Mouse (Mus musculus) limb, embryonic 15.5 days (tissue): ENCODE measurements at regions not wholly inside any gene's neighbourhood (a gene's known extent, or its start where the extent isn't known, plus 50 kb on each side); places are given as distances from the start of the nearest gene placed in this dataset. TPM values are rescaled to one million over a fixed set of nuclear protein-coding genes. Genes with fewer than 3 reads are reported as not detected.

Experiments
- ATAC-seq: fragments of 200-750 bp; cut with Nextera tagmentation; 2 replicates; pipeline ENCODE4 v1.8.0; 2017; ENCODE audit warnings: low read depth, moderate TSS enrichment; ENCODE audit not compliant: insufficient number of reproducible peaks, low FRiP score, low TSS enrichment
- H3K27ac ChIP-seq: fragments of 300-500 bp; sonication (generic); 2 replicates; pipeline ENCODE4 v1.5.1; 2015; ENCODE audit warnings: moderate library complexity, mild to moderate bottlenecking, inconsistent platforms
- H3K27me3 ChIP-seq: fragments of 300-500 bp; sonication (generic); 2 replicates; pipeline ENCODE4 v1.6.1; 2015; ENCODE audit warnings: inconsistent platforms
- H3K36me3 ChIP-seq: fragments of 300-500 bp; sonication (generic); 2 replicates; pipeline ENCODE4 v1.6.1; 2015; ENCODE audit warnings: inconsistent platforms
- H3K4me1 ChIP-seq: fragments of 300-500 bp; sonication (generic); 2 replicates; pipeline ENCODE4 v1.6.1; 2015; ENCODE audit warnings: inconsistent platforms
- H3K4me2 ChIP-seq: fragments of 300-500 bp; sonication (generic); 2 replicates; pipeline ENCODE4 v1.6.1; 2015; ENCODE audit warnings: mild to moderate bottlenecking, inconsistent platforms
- H3K4me3 ChIP-seq: fragments of 300-500 bp; sonication (generic); 2 replicates; pipeline ENCODE4 v1.5.1; 2015; ENCODE audit warnings: mild to moderate bottlenecking, inconsistent platforms
- H3K9ac ChIP-seq: fragments of 300-500 bp; sonication (generic); 2 replicates; pipeline ENCODE4 v1.6.1; 2015; ENCODE audit warnings: inconsistent platforms
- H3K9me3 ChIP-seq: fragments of 300-500 bp; sonication (generic); 2 replicates; pipeline ENCODE4 v1.6.1; 2016; ENCODE audit warnings: inconsistent platforms
- WGBS: fragments of 180-500 bp; shearing (Covaris S2); methylation state at CpG from one replicate; pipeline ENCODE4 v1.1.7; 2015; 5-methylcytosine and 5-hydroxymethylcytosine counted together
- microRNA-seq: library from miRNA; unstranded; fragments of <30 nt; microRNA quantifications from one replicate; pipeline ENCODE4, GENCODE M21; 2016

DNA sequence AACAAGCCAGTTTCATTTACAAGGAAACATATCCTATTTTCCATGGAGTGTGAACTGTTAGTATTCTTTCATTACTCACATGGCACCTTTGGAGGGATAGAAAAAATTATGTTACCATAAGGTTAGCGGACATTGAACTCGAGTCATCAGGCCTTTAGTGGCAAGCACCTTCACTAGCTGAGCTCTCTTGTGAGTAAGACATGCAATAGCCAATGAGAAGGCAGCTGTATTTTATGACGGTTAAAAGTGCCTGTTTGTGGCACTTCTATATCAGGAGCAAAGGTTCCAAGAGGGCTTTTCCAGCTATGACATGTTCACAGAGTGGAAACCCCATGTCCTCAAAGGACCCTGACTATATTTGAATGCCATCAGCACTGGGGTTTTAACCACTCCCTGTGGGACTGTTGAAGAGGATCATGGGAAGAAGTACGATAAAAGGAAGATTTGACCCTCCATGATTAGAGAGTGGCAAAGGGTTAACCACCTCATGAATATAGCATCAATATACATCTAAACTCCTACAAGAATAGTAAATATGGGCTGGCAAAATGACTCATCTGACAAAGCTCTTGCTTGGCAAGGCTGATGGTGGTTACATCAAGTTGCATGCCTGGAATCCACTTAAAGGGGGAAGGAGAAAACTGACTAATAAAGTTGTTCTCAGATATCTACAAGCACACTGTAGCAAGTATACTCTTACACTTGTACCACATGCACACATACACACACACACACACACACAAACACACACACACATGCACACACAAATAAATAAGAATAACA is 60.3 kb upstream of the Ankrd50 start:
- no peaks in the 10 kb centered on the region for H3K36me3 ChIP-seq
- WGBS, result 79% methylated on average over 4 of the region's 4 CpGs
- H3K4me3 ChIP-seq, result no peak overlapping the region
- no peak for ATAC-seq
- no peaks in the 10 kb centered on the region for H3K27me3 ChIP-seq
- H3K9me3 ChIP-seq, result no peaks in the 10 kb centered on the region
- H3K27ac ChIP-seq, result no peak overlapping the region
- H3K4me1 ChIP-seq, result no peaks in the 10 kb centered on the region
- no peak overlapping the region for H3K4me2 ChIP-seq
- no peak overlapping the region for H3K9ac ChIP-seq

DNA sequence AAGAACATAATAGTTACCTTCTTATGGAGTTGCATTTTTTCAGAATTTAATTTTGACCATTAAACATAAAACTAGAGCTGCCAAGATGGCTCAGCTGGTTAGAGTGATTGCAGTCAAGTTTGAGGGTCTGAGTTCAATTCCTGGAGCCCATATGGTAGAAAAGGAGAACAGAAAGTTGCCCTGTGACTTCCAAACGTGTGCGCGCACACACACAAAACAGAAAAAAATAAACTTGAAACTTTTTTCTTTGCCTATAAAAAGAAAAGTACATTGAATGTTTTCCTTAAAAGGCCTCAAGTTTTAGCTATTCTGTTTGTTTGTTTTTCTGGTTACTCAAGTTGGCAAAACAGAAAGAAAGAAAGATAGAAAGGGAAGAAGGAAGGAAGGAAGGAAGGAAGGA is 59.2 kb upstream of the Ankrd50 start:
- ATAC-seq, result no peak
- Histone ChIP-seq H3K9me3 (no peaks in the 10 kb centered on the region), H3K36me3 (no peaks in the 10 kb centered on the region), H3K9ac (no peak overlapping the region), H3K4me1 (no peaks in the 10 kb centered on the region), H3K4me3 (no peak overlapping the region), H3K27ac (no peak overlapping the region), H3K27me3 (no peaks in the 10 kb centered on the region), H3K4me2 (no peak overlapping the region)
- WGBS, result 81% methylated on average over 3 of the region's 3 CpGs

DNA sequence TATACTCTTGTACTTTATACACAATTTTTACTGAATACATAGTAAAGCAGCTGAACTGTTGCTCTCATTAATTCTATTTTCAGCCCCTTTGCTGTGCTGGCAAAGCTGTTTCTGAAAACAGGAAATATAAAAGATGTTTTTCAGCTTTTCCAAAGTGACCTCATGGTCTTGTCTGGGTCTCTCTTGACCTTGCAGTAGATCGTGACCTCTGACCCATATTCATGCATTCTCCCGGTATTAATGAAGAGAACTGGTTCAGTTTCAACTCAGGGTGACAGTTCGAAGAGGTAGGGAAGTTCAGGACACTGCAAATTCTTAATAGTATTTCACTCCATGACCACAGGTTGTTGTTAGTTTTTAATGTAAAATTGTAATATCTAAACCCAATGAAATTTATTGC is 56.7 kb upstream of the Ankrd50 start:
- H3K9ac ChIP-seq, result no peak overlapping the region
- no peak overlapping the region for H3K4me3 ChIP-seq
- H3K4me1 ChIP-seq, result no peaks in the 10 kb centered on the region
- no peaks in the 10 kb centered on the region for H3K27me3 ChIP-seq
- no peaks in the 10 kb centered on the region for H3K36me3 ChIP-seq
- 61% methylated on average over 3 of the region's 3 CpGs for WGBS
- no peak for ATAC-seq
- H3K9me3 ChIP-seq, result no peaks in the 10 kb centered on the region
- H3K4me2 ChIP-seq, result no peak overlapping the region
- H3K27ac ChIP-seq, result no peak overlapping the region

DNA sequence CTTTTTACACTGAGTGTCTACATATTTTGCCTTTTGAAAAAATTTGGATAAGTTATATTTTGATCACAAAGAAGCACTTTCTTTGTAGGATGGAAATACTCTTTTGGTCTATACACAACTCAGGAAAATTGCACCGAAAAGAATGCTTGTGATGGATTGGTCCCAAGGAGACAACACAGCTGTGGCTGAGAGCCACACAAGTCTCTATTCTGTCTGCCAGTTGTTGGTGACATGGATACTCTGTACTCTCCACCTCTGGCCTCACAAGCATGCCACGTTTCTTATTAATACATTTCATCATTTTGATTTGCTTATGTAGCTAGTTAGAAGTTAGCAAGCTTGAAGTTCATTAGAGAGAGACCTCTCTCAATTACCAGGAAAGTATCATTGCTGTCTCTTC is 53.7 kb upstream of the Ankrd50 start:
- Histone ChIP-seq H3K27ac (no peak overlapping the region), H3K9ac (no peak overlapping the region), H3K27me3 (no peaks in the 10 kb centered on the region), H3K4me3 (no peak overlapping the region), H3K36me3 (no peaks in the 10 kb centered on the region), H3K4me2 (no peak overlapping the region), H3K9me3 (no peaks in the 10 kb centered on the region), H3K4me1 (no peaks in the 10 kb centered on the region)
- 66% methylated on average over 2 of the region's 2 CpGs for WGBS
- ATAC-seq, result no peak

DNA sequence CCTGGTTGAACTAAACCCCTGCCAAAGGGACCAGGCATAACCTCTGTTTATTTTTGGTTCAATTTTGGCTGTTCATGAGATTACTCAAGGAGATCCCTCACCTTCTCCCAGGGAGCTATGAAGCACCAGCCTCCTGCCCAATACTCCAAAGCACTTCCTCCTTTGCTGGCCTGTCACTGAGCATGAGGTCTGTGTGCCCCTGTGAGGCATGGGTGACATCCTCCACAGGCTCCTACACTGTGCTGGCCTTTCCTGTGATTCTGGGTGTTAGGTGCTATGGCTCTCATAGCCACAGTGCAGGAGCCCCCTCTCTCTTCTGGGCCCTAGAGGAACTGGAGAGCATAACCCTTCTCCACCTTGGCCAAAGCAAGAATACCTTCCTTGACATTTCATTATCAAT is 53.1 kb upstream of the Ankrd50 start:
- no peaks in the 10 kb centered on the region for H3K36me3 ChIP-seq
- no peak overlapping the region for H3K4me2 ChIP-seq
- H3K27me3 ChIP-seq, result no peaks in the 10 kb centered on the region
- no peak overlapping the region for H3K4me3 ChIP-seq
- no peak overlapping the region for H3K9ac ChIP-seq
- no peak for ATAC-seq
- H3K9me3 ChIP-seq, result no peaks in the 10 kb centered on the region
- no peaks in the 10 kb centered on the region for H3K4me1 ChIP-seq
- H3K27ac ChIP-seq, result no peak overlapping the region

Small RNA genes lying in the stretch of these regions (microRNA-seq; reads per million reads assigned to microRNA genes)
- gene Gm24462, result not detected
